Mouse (Mus musculus): ENCODE measurements around the gene Sp3. TPM values are rescaled to one million over a fixed set of nuclear protein-coding genes. Genes with fewer than 3 reads are reported as not detected.

The Sp3 gene
- total and polyA plus RNA-seq, 3 experiments = 27.8 to 299 (median 34.9) TPM

GRCm38 (mm10) chr2:73029846-73030245 lies 49.6 kb upstream of the Sp3 start:
- Histone ChIP-seq H3K36me3 (ENCODE audit: control insufficient read depth in 1 of 2, insufficient read depth in 2 of 2, low read length in 2 of 2) (no peaks in the 10 kb centered on the region; a peak in 1 of 4 replicates), H3K4me1 (ENCODE audit: control insufficient read depth in 1 of 2, insufficient read depth in 2 of 2, low read length in 2 of 2) (peaks cover 0 to 6% of the 10 kb centered on the region in 2 experiments; a peak in 3 of 4 replicates), H3K27me3 (ENCODE audit: control insufficient read depth in 1 of 2, insufficient read depth in 2 of 2, low read length in 2 of 2) (no peaks in the 10 kb centered on the region), H3K4me3 (ENCODE audit: control insufficient read depth in 1 of 2, insufficient read depth in 1 of 2, low read depth in 2 of 2, low read length in 2 of 2) (no peak overlapping the region), H3K9me3 (replicated peaks; ENCODE audit: insufficient read depth, low read length) (no peaks in the 10 kb centered on the region), H3K27ac (ENCODE audit: control insufficient read depth, low read depth, low read length) (no peak overlapping the region), H3K9ac (ENCODE audit: control insufficient read depth, low read depth, low read length, poor library complexity, severe bottlenecking) (no peak overlapping the region), H3K79me2 (ENCODE audit: control insufficient read depth, insufficient read depth, low read length, poor library complexity) (no peaks in the 10 kb centered on the region)
- DNase-seq (ENCODE audit: low read depth, low spot score) = no peak
- TF ChIP-seq TAL1 (IDR thresholded peaks at IDR 0.05; ENCODE audit: low read length) (no peak), CHD1 (IDR thresholded peaks at IDR 0.05; ENCODE audit: low read depth, low read length) (no peak), GATA1 (IDR thresholded peaks at IDR 0.05; ENCODE audit: low read depth, low read length) (no peak), USF2 (IDR thresholded peaks at IDR 0.05; ENCODE audit: borderline replicate concordance in 1 of 2, insufficient read depth in 1 of 2, low read depth in 1 of 2, low read length in 2 of 2) (no peak), POLR2AphosphoS2 (IDR thresholded peaks at IDR 0.05; ENCODE audit: low read length) (no peak), MAZ (IDR thresholded peaks at IDR 0.05; ENCODE audit: low read depth, low read length) (no peak), MXI1 (IDR thresholded peaks at IDR 0.05; ENCODE audit: low read depth, low read length) (no peak), RAD21 (IDR thresholded peaks at IDR 0.05; ENCODE audit: low read depth, low read length) (no peak), NRF1 (IDR thresholded peaks at IDR 0.05; ENCODE audit: insufficient read depth, low read depth, low read length, poor library complexity, severe bottlenecking) (no peak), JUND (IDR thresholded peaks at IDR 0.05; ENCODE audit: low read depth, low read length) (no peak), UBTF (IDR thresholded peaks at IDR 0.05; ENCODE audit: borderline replicate concordance, insufficient read depth, low read depth, low read length) (no peak), E2F4 (IDR thresholded peaks at IDR 0.05; ENCODE audit: borderline replicate concordance, low read depth, low read length) (no peak), POLR2AphosphoS5 (IDR thresholded peaks at IDR 0.05; ENCODE audit: borderline replicate concordance, low read depth, low read length) (no peak), MYB (IDR thresholded peaks at IDR 0.05; ENCODE audit: low read depth, low read length) (no peak), CHD2 (IDR thresholded peaks at IDR 0.05; ENCODE audit: low read length) (no peak), EP300 (IDR thresholded peaks at IDR 0.05; ENCODE audit: low read depth in 1 of 2, low read length in 2 of 2) (no peak), BHLHE40 (IDR thresholded peaks at IDR 0.05; ENCODE audit: borderline replicate concordance, low read depth, low read length) (no peak), NELFE (IDR thresholded peaks at IDR 0.05; ENCODE audit: low read depth, low read length) (no peak), MAX (IDR thresholded peaks at IDR 0.05; ENCODE audit: low read length) (no peak)

DNA sequence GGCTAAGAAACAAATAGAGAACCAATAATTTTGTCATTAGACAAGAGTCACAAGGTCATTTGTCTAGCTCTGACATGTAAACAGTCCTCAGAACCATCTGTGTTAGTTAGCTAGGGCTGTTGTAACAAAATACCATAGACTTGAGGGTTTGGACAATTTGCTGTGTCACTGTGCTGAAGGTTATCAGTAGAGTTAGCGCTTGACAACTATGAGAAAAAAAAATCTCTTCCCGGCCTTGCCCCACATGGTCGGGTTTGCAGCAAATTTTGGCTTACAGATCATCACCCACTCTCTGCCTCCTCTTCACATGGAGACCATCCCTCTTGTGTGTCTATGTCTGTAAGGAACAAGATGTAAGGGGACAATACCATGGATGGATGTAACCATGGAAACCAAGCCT lies 47.8 kb upstream of the Sp3 start:
- H3K4me1 ChIP-seq (ENCODE audit: control insufficient read depth in 1 of 2, insufficient read depth in 2 of 2, low read length in 2 of 2) = peaks cover 2 to 12% of the 10 kb centered on the region in 2 experiments
- H3K27me3 ChIP-seq (ENCODE audit: control insufficient read depth in 1 of 2, insufficient read depth in 2 of 2, low read length in 2 of 2) = no peaks in the 10 kb centered on the region
- H3K36me3 ChIP-seq (ENCODE audit: control insufficient read depth in 1 of 2, insufficient read depth in 2 of 2, low read length in 2 of 2) = peaks cover 0 to 7% of the 10 kb centered on the region in 2 experiments; a peak in 2 of 4 replicates
- H3K79me2 ChIP-seq (ENCODE audit: control insufficient read depth, insufficient read depth, low read length, poor library complexity) = no peaks in the 10 kb centered on the region
- no peak overlapping the region for H3K27ac ChIP-seq (ENCODE audit: control insufficient read depth, low read depth, low read length)
- peak; percentile 67 for DNase-seq (ENCODE audit: low read depth, low spot score)
- no peaks in the 10 kb centered on the region for H3K9me3 ChIP-seq (replicated peaks; ENCODE audit: insufficient read depth, low read length)
- no peak overlapping the region for H3K4me3 ChIP-seq (ENCODE audit: control insufficient read depth in 1 of 2, insufficient read depth in 1 of 2, low read depth in 2 of 2, low read length in 2 of 2)
- no peak overlapping the region for H3K9ac ChIP-seq (ENCODE audit: control insufficient read depth, low read depth, low read length, poor library complexity, severe bottlenecking)
- TF ChIP-seq SIN3A (IDR thresholded peaks at IDR 0.05; ENCODE audit: low read length) = no peak
- TF ChIP-seq RCOR1 (IDR thresholded peaks at IDR 0.05; ENCODE audit: low read depth, low read length) = no peak
- TF ChIP-seq BHLHE40 (IDR thresholded peaks at IDR 0.05; ENCODE audit: borderline replicate concordance, low read depth, low read length) = no peak
- TF ChIP-seq ZNF384 (IDR thresholded peaks at IDR 0.05; ENCODE audit: low read depth, low read length) = peak; percentile 80
- TF ChIP-seq ZMIZ1 (IDR thresholded peaks at IDR 0.05; ENCODE audit: low read depth, low read length) = no peak
- TF ChIP-seq MYC (IDR thresholded peaks at IDR 0.05; ENCODE audit: low read depth, low read length) = 0 out of 2 replicates have a peak, but pooled peaks have one; percentile 19
- TF ChIP-seq CHD2 (IDR thresholded peaks at IDR 0.05; ENCODE audit: low read length) = no peak
- no peak for TF ChIP-seq ELF1 (IDR thresholded peaks at IDR 0.05; ENCODE audit: low read depth, low read length)
- TF ChIP-seq HCFC1 (IDR thresholded peaks at IDR 0.05; ENCODE audit: low read depth, low read length) = no peak
- TF ChIP-seq KAT2A (conservative IDR thresholded peaks at IDR 0.05; ENCODE audit: low read depth, low read length) = no peak
- no peak for TF ChIP-seq TCF12 (IDR thresholded peaks at IDR 0.05; ENCODE audit: low read depth, low read length)
- TF ChIP-seq POLR2AphosphoS2 (IDR thresholded peaks at IDR 0.05; ENCODE audit: low read length) = no peak
- TF ChIP-seq NRF1 (IDR thresholded peaks at IDR 0.05; ENCODE audit: insufficient read depth, low read depth, low read length, poor library complexity, severe bottlenecking) = no peak
- TF ChIP-seq MAZ (IDR thresholded peaks at IDR 0.05; ENCODE audit: low read depth, low read length) = no peak
- no peak for TF ChIP-seq USF1 (IDR thresholded peaks at IDR 0.05; ENCODE audit: low read depth, low read length)
- TF ChIP-seq MYB (IDR thresholded peaks at IDR 0.05; ENCODE audit: low read depth, low read length) = no peak
- TF ChIP-seq ZKSCAN1 (IDR thresholded peaks at IDR 0.05; ENCODE audit: low read depth, low read length) = no peak
- no peak for TF ChIP-seq USF2 (IDR thresholded peaks at IDR 0.05; ENCODE audit: borderline replicate concordance in 1 of 2, insufficient read depth in 1 of 2, low read depth in 1 of 2, low read length in 2 of 2)
- 0 out of 2 replicates have a peak, but pooled peaks have one; percentile 20 for TF ChIP-seq GATA1 (IDR thresholded peaks at IDR 0.05; ENCODE audit: low read depth, low read length)
- no peak for TF ChIP-seq SMC3 (IDR thresholded peaks at IDR 0.05; ENCODE audit: low read depth, low read length)
